Mouse (Mus musculus) gastrocnemius, postnatal 36 days (tissue): ENCODE data around the gene Egf. TPM values are rescaled to one million over a fixed set of nuclear protein-coding genes. Genes with fewer than 3 reads are reported as not detected.
"Not testable (repeated sequence)": the region's sequence is repeated elsewhere in the genome, so short reads cannot be mapped to it uniquely, and the experiment has no call there.

ENCODE experiments used
- DNase-seq, 2 experiments: peaks; one replicate each; pipeline ENCODE4 v3.0.0; 2022
- intact Hi-C: fragments of 180-260 bp; cut with DNase I; formaldehyde crosslinking; loops from one replicate; pipeline ENCODE4 v1.15.1; 2025
- long read RNA-seq, 2 experiments: library from polyadenylated mRNA; stranded (forward); transcript quantifications; one replicate each; pipeline ENCODE4 v2.0.0; 2021
- total RNA-seq, 2 experiments: library from RNA; stranded (reverse); gene quantifications; 2 replicates each; pipeline ENCODE4 v1.2.3; 2021

The Egf gene
- total RNA-seq: 10 to 100 TPM; 19.2 to 24.8 TPM
- long read RNA-seq, experiment 1, full-length matches to known transcripts: 4 of 10 reads
- long read RNA-seq, experiment 1, partial matches to known transcripts: 1 of 10 reads
- long read RNA-seq, experiment 1, other reads (novel, unspliced or antisense): 5 of 10 reads
- long read RNA-seq, experiment 2, full-length matches to known transcripts: 2 of 21 reads
- long read RNA-seq, experiment 2, partial matches to known transcripts: 13 of 21 reads
- long read RNA-seq, experiment 2, other reads (novel, unspliced or antisense): 6 of 21 reads

GRCm38 (mm10) chr3:129754650-129755604 lies at the start of gene Egf:
TSS of gene Egf (minus strand) at chr3:129755316.
- intact Hi-C loops: no loop called here
- DNase-seq: no peak

- no peak for DNase-seq
- intact Hi-C loops: no loop called here
These were observed 48.6 kb upstream of the Egf start, which contains the start of gene Lrit3 for GRCm38 (mm10) chr3:129803765-129804164. TSS of gene Lrit3 (minus strand) at chr3:129804030.

- DNase-seq: no peak
- intact Hi-C loops: no loop called here
These were observed 43.9 kb upstream of the Egf start for GRCm38 (mm10) chr3:129799011-129799410.

- intact Hi-C loops: no loop called here
- DNase-seq: no peak
These were observed 43.4 kb upstream of the Egf start for GRCm38 (mm10) chr3:129798551-129798950.

- intact Hi-C loops: no loop called here
- no peak for DNase-seq
These were observed 42.2 kb upstream of the Egf start for GRCm38 (mm10) chr3:129797341-129797740.

- intact Hi-C loops: no loop called here
- no peak for DNase-seq
These were observed 38.7 kb upstream of the Egf start for GRCm38 (mm10) chr3:129793801-129794200.

GRCm38 (mm10) chr3:129782746-129783145 lies 27.6 kb upstream of the Egf start:
- intact Hi-C loops: no loop called here
- no peak for DNase-seq

GRCm38 (mm10) chr3:129781435-129781834 lies 26.3 kb upstream of the Egf start:
- intact Hi-C loops: no loop called here
- no peak for DNase-seq

- intact Hi-C loops: no loop called here
These were observed 16.1 kb upstream of the Egf start for GRCm38 (mm10) chr3:129771210-129771609.

GRCm38 (mm10) chr3:129766971-129767794 lies 12.1 kb upstream of the Egf start:
- intact Hi-C loops: no loop called here
- DNase-seq: no peak

More at GRCm38 (mm10) chr3:129771210-129771609, 16.1 kb upstream of the Egf start:
- DNase-seq: no peak

GRCm38 (mm10) chr3:129766106-129766505 lies 11.0 kb upstream of the Egf start:
- intact Hi-C loops: no loop called here
- DNase-seq: no peak

GRCm38 (mm10) chr3:129757599-129757998 lies 2.5 kb upstream of the Egf start:
- not testable (repeated sequence) for DNase-seq

GRCm38 (mm10) chr3:129744803-129745202 lies 10.3 kb downstream of the Egf start:
- intact Hi-C loops: no loop called here
- no peak for DNase-seq

More at GRCm38 (mm10) chr3:129757599-129757998, 2.5 kb upstream of the Egf start:
- intact Hi-C loops: not testable (repeated sequence)

GRCm38 (mm10) chr3:129742781-129743180 lies 12.3 kb downstream of the Egf start:
- intact Hi-C loops: no loop called here
- no peak for DNase-seq

- intact Hi-C loops: no loop called here
- DNase-seq: no peak
These were observed 16.6 kb downstream of the Egf start for GRCm38 (mm10) chr3:129738291-129739183.

- intact Hi-C loops: no loop called here
- DNase-seq: no peak
These were observed 23.5 kb downstream of the Egf start for GRCm38 (mm10) chr3:129731636-129732035.

GRCm38 (mm10) chr3:129730426-129730825 lies 24.7 kb downstream of the Egf start:
- no peak for DNase-seq
- intact Hi-C loops: no loop called here

GRCm38 (mm10) chr3:129729916-129730315 lies 25.2 kb downstream of the Egf start:
- DNase-seq: no peak
- intact Hi-C loops: no loop called here

GRCm38 (mm10) chr3:129725592-129725991 lies 29.5 kb downstream of the Egf start:
- intact Hi-C loops: no loop called here
- DNase-seq: no peak
